Mouse (Mus musculus) macrophage (primary cell): ENCODE measurements around the gene Dnajc12. TPM values are rescaled to one million over a fixed set of nuclear protein-coding genes. Genes with fewer than 3 reads are reported as not detected.
A peak's percentile ranks its signal among the peaks of the same experiment; 100 is the strongest.
"Not testable (repeated sequence)": the region's sequence is repeated elsewhere in the genome, so short reads cannot be mapped to it uniquely, and the experiment has no call there.

Source experiments
- H3K27ac ChIP-seq: fragments of 350-480 bp; formaldehyde crosslinking; 2 replicates; pipeline ENCODE4 v1.9.0; 2021
- H3K36me3 ChIP-seq: fragments of 350-480 bp; formaldehyde crosslinking; 2 replicates; pipeline ENCODE4 v1.9.0; 2021; ENCODE audit errors: inconsistent target
- H3K4me3 ChIP-seq: fragments of 350-480 bp; formaldehyde crosslinking; 2 replicates; pipeline ENCODE4 v1.9.0; 2021; ENCODE audit errors: inconsistent target
- H3K79me2 ChIP-seq: fragments of 350-480 bp; formaldehyde crosslinking; 2 replicates; pipeline ENCODE4 v1.9.0; 2021; ENCODE audit errors: inconsistent target
- WGBS: methylation state at CpG from one replicate; pipeline ENCODE4 v1.1.7; 2026; ENCODE audit warnings: inconsistent platforms; ENCODE audit not compliant: missing documents; 5-methylcytosine and 5-hydroxymethylcytosine counted together
- polyA plus RNA-seq: library from polyadenylated mRNA; stranded (reverse); fragments of 250-400 nt; gene quantifications from 3 replicates; pipeline ENCODE4 v1.2.4, GENCODE M21; 2018; ENCODE audit warnings: inconsistent platforms
- total RNA-seq, 78 experiments: library from RNA; depleted of rRNA; stranded (reverse); fragments of 250-400 nt; gene quantifications; 1 replicate in 9 of 78; 2 replicates in 24 of 78; 3 replicates in 43 of 78; 4 replicates in 2 of 78; pipeline ENCODE4 v1.2.4; 2018; ENCODE audit warnings: inconsistent platforms in 56 of 78

Gene Dnajc12
- 1 to 10 TPM; 1.3 to 8.2 (median 2.5) TPM for total RNA-seq (2018; cell fraction: chromatin; rRNA removed)
- total RNA-seq (2018; cell fraction: cytosol; rRNA removed): 10 to 100 TPM in 9 of 26 experiments, 1 to 10 TPM in 17; 5.4 to 18.1 (median 9.7) TPM
- total RNA-seq (2018; cell fraction: nucleus; rRNA removed): 1 to 10 TPM; 1.1 to 5.8 (median 3.2) TPM
- polyA plus RNA-seq: 9.2 to 14.2 TPM (median 9.3 TPM) in 3 replicates

DNA sequence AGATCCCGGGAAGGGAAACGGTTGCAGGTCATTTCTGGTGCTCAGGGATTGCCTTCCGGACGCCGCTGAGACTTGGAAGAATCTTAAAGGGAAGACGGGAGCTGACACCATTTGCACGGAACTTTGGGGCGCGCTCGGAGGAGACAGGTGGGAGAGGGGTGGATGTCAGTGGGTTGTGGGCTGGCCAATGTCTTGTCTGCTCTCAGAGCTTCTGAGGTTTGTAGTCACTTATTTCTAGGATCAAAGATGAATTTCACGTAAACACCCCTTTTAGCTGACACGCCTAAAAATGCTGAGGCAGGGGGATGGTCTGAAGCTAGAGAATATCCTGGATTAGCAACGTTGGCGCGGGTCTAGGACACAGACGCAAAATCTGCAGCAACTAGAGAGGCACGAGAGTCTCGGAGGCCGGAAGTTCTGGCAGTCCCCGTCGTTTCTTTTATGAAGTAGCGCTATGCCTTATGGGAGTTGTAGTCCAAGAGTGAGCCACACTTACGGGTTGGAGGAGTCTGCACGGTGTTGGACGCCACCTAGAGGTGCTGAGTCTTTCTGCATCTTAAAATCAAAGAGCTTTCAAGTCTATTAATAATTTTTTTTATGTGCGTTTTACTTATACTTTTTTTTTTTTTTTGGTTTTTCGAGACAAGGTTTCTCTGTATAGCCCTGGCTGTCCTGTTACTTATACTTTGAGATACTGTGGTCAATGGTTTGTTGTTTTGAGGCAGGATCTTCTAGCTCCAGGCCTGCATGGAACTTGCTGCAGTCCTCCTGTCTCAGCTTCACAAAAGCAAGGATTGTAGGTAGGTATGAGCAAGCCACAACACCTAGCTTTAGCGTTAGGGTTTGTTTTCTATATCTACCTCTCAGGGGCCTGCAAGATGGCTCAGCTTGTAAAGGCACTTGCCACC is at the start of gene Dnajc12:
Gene Dnajc12, plus strand, starts transcription at position 72 of the 908 bp plus-strand sequence.
- Histone ChIP-seq H3K4me3 (peak within 1 kb of the TSS; percentile 71), H3K79me2 (no peaks in the 10 kb centered on the region), H3K27ac (peak within 1 kb of the TSS; percentile 47), H3K36me3 (no peaks in the 10 kb centered on the region)
- WGBS: under 1% methylated on average over 28 of the region's 28 CpGs

DNA sequence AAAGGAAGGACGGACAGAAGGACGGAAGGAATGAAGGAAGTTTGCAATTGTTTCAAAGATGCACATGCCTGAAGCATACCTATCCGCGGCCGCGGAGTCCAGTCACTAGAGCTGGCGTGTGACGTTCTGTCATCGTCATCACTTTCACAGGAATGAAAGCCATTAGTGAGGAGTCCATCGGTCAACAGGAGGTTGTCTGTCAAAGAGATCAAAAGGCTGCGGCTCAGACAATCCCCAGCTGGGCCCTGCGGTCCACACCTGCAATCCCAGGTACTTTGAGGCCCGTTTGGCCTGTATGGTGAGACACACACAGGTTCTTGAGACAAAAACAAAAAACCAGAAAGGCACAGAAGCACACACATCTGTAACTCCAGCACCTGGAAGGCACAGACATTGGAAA is 45.3 kb upstream of the Dnajc12 start:
- H3K79me2 ChIP-seq: peaks cover 58% of the 10 kb centered on the region
- WGBS: 88% methylated on average over 13 of the region's 13 CpGs
- H3K4me3 ChIP-seq: peak overlapping the region; percentile 62; the same call in 1 of the 2 replicates
- no peak overlapping the region for H3K27ac ChIP-seq
- peaks cover 26% of the 10 kb centered on the region; the same call in 1 of the 2 replicates for H3K36me3 ChIP-seq

DNA sequence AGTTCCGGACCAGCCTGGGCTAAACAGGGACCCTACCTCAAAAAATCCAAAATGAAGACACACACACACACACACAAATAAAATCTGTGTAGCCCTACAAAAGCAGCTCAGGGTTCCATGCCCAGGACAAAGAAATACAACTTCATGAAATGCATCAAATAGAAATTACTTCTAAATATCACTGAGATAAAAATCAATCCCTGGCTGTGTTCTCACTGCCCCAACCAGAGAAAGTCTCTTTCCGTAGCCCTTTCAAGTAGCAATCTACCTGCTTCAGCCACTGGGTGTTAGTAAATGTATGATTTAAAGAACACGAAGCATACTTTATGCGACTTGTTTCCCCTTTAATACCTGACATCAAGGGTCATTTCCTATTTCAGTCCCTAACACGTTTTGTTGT is 44.9 kb upstream of the Dnajc12 start:
- no peak overlapping the region for H3K27ac ChIP-seq
- WGBS: 23% methylated on average over 5 of the region's 5 CpGs
- H3K4me3 ChIP-seq: peak overlapping the region; percentile 62
- peaks cover 22% of the 10 kb centered on the region; the same call in 1 of the 2 replicates for H3K36me3 ChIP-seq
- peaks cover 57% of the 10 kb centered on the region for H3K79me2 ChIP-seq

DNA sequence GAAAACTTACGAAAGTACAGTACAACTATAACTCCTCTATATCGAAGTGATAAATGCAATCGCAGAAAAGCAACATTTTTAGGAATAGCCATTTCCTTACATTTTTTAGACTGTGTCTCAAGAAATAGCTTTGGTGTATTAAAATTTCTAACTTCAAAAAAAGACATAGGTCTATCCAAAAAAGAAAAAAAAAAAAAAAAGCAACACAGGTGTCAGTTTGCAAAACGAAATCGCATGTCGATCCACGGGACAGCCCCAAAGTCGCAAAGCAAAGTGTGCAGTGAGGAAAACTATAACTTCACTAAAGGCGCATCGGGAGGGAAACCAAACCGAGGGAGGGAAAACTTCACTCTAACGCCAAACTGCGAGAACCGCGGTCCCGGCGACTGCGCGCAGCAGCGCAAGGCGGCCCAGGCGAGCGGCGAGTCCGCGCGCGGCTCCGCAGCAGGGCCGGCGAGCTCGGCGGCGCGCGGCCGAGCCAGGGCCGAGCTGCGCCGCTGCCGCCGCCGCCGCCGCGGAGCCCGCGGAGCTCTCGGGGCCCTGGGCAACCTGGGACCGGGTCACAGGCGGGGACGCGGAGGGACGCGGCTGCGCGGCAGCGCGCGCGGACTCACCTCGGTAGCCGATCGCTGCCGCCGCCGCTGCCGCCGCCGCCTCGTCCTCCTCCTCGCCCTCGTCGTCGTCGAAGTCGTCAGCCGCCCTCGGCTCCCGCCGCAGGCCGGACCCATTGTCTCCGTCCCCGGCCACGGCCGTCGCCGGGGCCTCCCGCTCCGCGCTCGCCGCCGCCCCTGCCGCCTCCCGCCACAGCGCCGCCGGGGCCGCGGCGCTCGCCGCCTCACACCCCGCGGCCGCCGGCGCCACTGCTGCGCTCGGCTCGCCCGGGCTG is 44.0 kb upstream of the Dnajc12 start:
- WGBS: under 1% methylated on average over 102 of the region's 113 CpGs

DNA sequence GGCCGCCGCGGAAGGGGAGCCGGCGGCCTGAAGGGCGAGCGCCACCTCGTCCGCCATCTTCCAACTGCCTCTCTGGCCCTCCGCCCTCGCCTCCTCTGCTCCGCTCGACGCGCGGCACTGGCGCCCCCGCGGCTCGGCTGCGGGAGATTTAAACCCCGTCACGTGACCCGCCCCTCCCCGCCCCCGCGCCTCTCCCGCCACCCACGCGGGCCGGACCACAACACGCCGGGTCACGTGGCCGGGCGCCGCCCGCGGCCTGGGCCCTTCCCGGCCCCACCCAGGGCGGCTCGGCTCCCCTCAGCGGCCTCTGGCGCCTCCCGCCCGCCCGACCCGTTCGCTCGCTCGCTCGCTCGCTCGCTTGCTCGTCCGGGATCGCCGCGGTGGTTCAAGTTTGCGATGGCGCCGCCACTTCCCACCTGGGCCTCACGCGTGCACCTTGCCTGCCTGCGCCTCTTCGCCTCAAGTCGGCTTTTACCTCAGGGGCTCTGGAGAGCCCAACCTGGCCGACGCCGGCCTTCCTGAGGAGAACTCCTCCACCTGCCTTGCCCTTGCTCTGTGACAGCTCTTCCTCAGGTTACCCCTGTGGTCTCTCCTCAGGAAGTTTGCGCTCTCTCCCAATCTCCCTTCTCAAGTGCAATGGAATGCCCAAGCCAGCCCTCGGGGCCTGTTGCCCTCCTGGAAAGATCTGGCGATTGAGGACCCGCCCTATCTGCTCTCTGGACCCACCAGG is 43.2 kb upstream of the Dnajc12 start:
- 4% methylated on average over 64 of the region's 74 CpGs for WGBS
- peak overlapping the region; percentile 43 for H3K27ac ChIP-seq
- H3K36me3 ChIP-seq: 0 out of 2 replicates have a peak, but pooled peaks cover 5% of the 10 kb centered on the region
- peak overlapping the region; percentile 58 for H3K4me3 ChIP-seq
- peaks cover 40% of the 10 kb centered on the region for H3K79me2 ChIP-seq

More for the DNA sequence above, 44.0 kb upstream of the Dnajc12 start:
- peak overlapping the region; percentile 62 for H3K4me3 ChIP-seq
- peaks cover 49% of the 10 kb centered on the region for H3K79me2 ChIP-seq
- 0 out of 2 replicates have a peak, but pooled peaks cover 14% of the 10 kb centered on the region for H3K36me3 ChIP-seq
- no peak overlapping the region for H3K27ac ChIP-seq

DNA sequence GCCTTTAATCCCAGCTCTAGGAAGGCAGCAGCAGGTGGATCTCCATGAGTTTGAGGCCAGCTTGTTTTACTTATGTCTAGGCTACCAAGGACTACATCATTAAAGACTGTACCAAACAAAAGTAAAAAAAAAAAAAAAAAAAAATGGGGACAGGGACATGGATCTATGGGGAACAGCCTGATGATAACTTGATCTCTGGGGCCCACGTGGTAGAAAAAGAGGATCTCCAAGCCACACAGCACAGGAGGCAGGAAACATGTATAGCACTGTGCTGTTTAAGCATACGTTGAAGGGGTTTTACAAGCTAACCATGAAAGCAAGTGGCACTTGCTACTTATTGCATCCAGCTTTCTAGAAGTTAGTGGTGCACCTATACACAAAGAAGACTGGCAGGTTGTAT is 40.9 kb upstream of the Dnajc12 start:
- 18% methylated on average over 2 of the region's 2 CpGs for WGBS
- H3K36me3 ChIP-seq: no peaks in the 10 kb centered on the region
- no peak overlapping the region for H3K4me3 ChIP-seq
- H3K79me2 ChIP-seq: peaks cover 17% of the 10 kb centered on the region
- H3K27ac ChIP-seq: no peak overlapping the region

DNA sequence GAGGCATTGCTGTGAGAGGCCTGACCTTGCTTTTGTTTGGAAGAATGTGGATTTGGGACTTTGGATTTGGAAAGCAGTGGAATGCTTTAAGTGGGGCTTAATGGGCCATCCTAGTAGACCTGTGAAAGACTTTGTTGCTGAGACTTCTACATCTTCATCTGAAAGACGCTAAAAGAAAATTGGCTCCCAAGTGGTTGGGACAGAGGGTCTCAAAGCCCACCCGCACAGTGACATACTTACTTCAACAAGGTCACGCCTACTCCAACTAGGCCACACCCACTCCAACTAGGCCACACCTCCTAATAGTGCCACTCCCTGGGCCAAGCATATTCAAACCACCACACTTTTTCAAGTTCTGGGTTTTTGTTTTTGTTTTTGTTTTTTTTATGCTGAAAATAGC is 37.5 kb upstream of the Dnajc12 start:
- no peaks in the 10 kb centered on the region for H3K79me2 ChIP-seq
- no peaks in the 10 kb centered on the region for H3K36me3 ChIP-seq
- H3K27ac ChIP-seq: no peak overlapping the region
- 100% methylated on average over 3 of the region's 3 CpGs for WGBS
- no peak overlapping the region for H3K4me3 ChIP-seq

DNA sequence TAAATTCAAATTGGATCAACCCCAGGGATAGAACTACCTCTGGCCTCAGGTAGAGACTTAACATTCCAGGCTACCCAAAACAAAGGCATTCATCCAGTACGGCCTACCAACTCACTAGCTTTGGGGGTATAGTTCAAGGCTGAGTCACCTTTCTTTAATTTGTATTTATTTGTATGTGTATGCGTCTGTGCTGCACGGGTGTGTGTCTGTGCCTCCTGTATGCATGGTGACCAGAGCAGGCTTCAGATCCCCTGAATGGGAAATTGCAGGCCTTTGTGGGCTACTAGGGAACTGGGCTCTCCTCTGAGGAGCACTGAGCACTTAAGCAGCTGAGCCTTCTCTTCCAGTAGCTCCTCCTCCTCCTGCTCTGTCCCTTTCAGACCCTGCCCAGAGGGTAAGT is 34.0 kb upstream of the Dnajc12 start:
- Histone ChIP-seq H3K36me3 (no peaks in the 10 kb centered on the region), H3K4me3 (no peak overlapping the region), H3K27ac (no peak overlapping the region), H3K79me2 (no peaks in the 10 kb centered on the region)
- 90% methylated on average over 3 of the region's 3 CpGs for WGBS

DNA sequence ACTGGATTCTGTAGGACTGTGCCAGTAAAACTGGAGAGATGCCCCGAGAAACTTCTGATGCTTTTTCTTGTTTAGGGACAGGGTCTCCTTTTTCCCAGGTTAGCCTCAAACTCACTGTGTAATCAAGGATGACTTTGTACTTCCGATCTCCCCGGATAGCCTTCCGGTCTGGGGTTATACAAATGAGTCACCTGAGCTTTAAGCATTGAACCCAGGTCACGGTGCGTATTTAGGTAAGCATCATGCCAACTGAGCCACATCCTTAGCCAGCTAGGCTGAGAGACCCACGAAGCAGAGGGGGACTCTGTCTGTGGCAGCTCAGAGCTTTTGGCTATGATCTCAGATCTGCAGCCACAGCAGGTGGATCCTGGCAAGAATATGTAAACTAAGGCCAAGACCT is 31.6 kb upstream of the Dnajc12 start:
- 91% methylated on average over 7 of the region's 7 CpGs for WGBS
- no peak overlapping the region for H3K27ac ChIP-seq
- no peak overlapping the region for H3K4me3 ChIP-seq
- no peaks in the 10 kb centered on the region for H3K36me3 ChIP-seq
- H3K79me2 ChIP-seq: no peaks in the 10 kb centered on the region

DNA sequence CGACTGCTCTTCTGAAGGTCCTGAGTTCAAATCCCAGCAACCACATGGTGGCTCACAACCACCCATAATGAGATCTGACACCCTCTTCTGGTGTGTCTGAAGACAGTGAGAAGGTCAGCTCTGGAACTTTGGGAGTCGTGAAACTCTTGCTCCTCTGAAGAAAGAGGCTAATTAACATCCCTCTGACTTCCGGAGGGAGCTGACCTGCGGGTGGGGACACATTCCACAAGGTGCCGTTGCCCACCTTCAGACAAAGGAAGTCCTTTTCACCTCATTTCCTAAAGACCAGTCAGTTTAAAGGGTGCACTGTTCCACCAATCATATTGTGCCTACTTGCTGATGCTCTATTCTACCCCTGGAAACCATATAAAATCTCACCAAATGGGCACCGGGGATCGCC is 31.1 kb upstream of the Dnajc12 start:
- H3K4me3 ChIP-seq, H3K36me3 ChIP-seq, H3K27ac ChIP-seq, H3K79me2 ChIP-seq: not testable (repeated sequence)
- 97% methylated on average over 7 of the region's 7 CpGs for WGBS

DNA sequence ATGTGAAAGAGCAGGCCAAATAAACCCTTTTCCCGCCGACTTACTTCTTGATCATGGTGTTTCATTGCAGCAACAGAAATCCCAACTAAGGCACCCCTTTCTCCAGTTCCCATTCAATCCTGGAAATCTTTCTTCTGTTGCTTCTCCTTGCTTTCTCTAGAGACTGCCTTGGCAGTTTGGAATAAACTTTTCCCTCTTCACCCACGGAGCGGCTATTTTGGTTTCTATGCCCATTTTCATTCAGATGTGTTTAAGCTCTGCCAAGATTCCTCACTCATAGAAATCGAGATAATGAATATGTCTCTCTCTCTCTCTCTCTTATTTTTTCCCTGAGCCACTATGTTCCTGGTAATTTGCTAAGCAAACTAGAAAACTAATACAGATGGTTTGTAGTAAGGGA is 30.1 kb upstream of the Dnajc12 start:
- Histone ChIP-seq H3K79me2 (no peaks in the 10 kb centered on the region), H3K4me3 (no peak overlapping the region), H3K27ac (no peak overlapping the region), H3K36me3 (no peaks in the 10 kb centered on the region)
- WGBS: 97% methylated on average over 5 of the region's 5 CpGs

DNA sequence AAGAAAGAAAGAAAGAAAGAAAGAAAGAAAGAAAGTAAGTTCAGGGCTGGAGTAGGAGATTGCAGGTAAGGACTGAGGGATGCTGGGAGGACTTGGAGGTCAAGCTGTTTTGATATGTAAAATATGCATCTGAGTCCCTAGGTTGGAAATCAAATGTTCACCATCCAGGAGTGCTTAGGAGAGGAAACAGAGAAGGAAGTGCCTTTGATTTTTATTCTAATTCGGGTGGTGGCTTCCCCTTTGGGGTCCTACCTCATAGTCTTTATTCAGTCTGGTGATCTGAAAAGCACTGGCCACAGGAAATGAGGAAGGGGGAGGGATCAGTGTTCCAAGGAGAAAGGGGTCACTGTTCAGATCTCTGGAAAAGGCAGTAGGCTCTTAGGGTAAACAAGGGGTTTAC is 21.7 kb upstream of the Dnajc12 start:
- H3K4me3 ChIP-seq: no peak overlapping the region
- 14% methylated on average over 1 of the region's 1 CpGs for WGBS
- H3K27ac ChIP-seq: no peak overlapping the region
- H3K79me2 ChIP-seq: no peaks in the 10 kb centered on the region
- H3K36me3 ChIP-seq: no peaks in the 10 kb centered on the region

DNA sequence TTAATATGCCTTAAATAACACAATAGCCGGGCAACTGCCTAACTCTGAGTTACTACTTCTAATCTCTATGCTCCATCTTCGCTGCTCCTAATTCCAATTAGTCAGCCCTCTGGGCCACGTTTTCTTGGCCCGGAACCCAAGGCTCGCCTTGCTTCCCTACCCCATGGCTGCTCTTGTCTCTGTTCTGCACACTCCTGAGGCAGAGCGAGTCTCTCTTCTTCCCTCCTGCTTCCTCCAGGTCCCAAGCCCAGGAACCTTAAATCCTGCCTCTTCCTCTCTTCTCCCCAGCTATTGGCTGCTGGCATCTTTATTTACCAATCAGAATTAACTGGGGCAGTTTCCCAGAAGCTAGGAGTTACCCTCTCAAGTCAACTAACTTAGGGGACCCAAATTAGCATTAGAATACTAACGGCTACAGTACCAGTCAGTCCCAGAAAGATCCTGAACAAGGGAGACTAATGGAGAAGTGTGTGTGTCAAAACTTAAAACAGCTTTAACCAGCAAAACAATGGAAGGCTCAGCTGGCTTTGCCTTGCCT is 16.3 kb upstream of the Dnajc12 start:
- Histone ChIP-seq H3K27ac (no peak overlapping the region), H3K79me2 (no peaks in the 10 kb centered on the region), H3K4me3 (no peak overlapping the region), H3K36me3 (no peaks in the 10 kb centered on the region)
- 93% methylated on average over 7 of the region's 7 CpGs for WGBS

DNA sequence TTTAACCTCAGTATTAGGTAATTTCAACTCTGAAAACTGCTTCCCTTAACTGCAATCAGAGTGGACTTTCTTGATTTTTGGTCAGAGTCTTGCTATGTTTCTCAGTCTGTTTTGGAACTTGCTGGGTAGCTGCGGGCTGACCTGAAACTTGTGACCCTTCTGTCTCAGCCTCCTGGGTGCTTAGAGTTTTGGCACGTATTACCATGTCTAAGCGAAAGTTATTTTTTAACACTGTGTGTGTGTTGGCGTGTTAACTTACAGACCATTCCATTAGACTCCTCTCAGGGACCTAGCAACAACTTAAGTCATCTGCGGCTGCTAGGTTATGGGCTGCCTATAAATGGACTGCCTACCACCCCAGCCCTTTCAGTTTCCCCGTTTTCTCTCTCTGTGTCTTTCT is 14.9 kb upstream of the Dnajc12 start:
- H3K27ac ChIP-seq: no peak overlapping the region
- 92% methylated on average over 6 of the region's 6 CpGs for WGBS
- no peak overlapping the region for H3K4me3 ChIP-seq
- H3K79me2 ChIP-seq: no peaks in the 10 kb centered on the region
- H3K36me3 ChIP-seq: no peaks in the 10 kb centered on the region
